Mouse (Mus musculus) adrenal gland, postnatal 10 days (tissue): ENCODE data around the gene Hsf3. TPM values are rescaled to one million over a fixed set of nuclear protein-coding genes. Genes with fewer than 3 reads are reported as not detected.
"Not testable (repeated sequence)": the region's sequence is repeated elsewhere in the genome, so short reads cannot be mapped to it uniquely, and the experiment has no call there.

Experiments used
- DNase-seq: peaks from one replicate; pipeline ENCODE4 v3.0.0; 2021; ENCODE audit warnings: mixed read lengths
- long read RNA-seq, 2 experiments: library from polyadenylated mRNA; stranded (forward); transcript quantifications; one replicate each; pipeline ENCODE4 v2.0.0; 2021
- total RNA-seq, 2 experiments: library from RNA; stranded (reverse); gene quantifications; 2 replicates each; pipeline ENCODE4 v1.2.3; 2021

Hsf3 gene
- under 1 TPM; 0.30 to 0.33 TPM for total RNA-seq
- long read RNA-seq, experiment 1, result 0 reads
- long read RNA-seq, experiment 2, result 0 reads

- peak; percentile 38 for DNase-seq
These were observed at the start of gene Hsf3 for GRCm38 (mm10) chrX:96456201-96456963. Hsf3 (minus strand) TSS chrX:96456294.

GRCm38 (mm10) chrX:96501580-96501979, 45.5 kb upstream of the Hsf3 start:
- DNase-seq, result peak; percentile 3

DNA sequence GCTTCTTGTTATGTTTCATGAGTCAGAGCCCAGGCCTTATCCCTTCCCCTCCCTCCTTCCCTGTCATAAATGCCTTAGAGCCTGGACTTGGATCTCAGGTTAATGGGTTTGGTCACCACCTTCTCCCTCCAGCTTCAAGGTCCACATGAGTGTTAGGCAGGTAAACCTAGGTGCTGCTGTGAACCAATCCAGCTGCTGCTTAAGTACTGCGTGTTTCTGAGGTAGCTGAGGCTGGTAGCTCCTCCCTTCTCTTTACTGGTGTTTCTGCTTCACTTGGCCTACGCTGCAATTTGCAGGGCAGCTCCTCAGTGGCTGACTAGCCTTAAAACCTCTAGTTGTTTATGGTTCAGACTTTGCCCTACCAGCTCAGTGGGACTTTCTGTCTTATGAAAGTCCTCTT, 945 bp downstream of the Hsf3 start, which contains the start of gene Heph:
Gene Heph, plus strand, starts transcription at position 211 of the 400 bp plus-strand sequence.
- DNase-seq, result no peak

DNA sequence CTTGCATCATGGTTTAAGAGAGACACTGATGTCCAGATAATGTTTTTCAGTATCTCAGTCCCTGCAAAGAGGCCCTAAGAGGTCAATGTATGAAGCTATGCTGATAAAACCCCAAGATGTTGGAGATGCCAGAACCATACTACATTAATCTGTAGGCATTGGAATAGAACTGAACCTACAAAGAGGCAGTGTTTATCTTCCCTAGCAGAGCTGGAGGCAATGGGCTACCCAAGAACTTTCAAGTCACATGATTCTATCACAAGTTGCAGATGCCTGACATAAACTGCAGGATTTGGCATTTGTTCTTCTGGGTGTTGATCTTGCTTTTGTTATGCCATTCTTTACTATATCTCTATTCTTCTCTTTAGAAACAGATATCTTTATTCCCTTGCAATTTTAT, 36.7 kb downstream of the Hsf3 start:
- no peak for DNase-seq

DNA sequence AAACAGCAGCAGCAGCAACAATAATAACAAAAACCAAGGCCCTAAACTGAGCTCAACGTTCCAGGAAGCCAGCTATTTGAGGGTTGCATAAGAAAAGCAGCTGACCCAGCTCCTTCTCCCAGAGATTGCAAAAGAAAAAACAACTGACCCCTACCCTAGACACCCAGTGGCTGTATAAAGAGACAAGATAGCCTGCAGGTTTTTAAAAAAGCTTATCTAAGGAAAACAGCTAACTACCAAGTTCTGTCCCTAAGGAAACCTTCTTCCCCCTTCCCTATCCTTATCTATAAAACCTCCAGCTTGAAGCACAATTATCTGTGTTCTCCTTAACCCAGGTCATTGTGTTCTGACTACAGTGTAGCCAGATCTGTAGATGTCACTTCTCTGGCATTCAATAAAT, 38.4 kb downstream of the Hsf3 start:
- no peak for DNase-seq

DNA sequence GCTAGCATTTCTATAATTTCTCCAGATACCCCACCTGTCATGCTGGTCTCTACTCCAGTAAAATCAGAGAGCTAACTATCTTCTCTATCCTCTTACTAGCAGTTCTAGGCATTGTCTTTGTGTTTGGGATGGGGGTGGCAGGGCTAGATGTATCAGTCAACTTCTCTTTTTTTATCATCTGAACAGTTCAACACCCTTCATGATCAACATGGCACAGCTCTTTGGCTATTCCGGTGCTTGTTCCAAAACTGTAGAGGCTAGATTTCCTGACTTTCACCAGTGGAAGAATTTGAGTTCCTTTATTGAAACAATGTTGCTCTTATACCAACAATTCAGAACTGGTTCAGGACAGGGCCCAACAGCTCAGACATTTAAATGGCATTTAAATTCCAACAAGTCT, 39.1 kb downstream of the Hsf3 start:
- DNase-seq, result no peak

DNA sequence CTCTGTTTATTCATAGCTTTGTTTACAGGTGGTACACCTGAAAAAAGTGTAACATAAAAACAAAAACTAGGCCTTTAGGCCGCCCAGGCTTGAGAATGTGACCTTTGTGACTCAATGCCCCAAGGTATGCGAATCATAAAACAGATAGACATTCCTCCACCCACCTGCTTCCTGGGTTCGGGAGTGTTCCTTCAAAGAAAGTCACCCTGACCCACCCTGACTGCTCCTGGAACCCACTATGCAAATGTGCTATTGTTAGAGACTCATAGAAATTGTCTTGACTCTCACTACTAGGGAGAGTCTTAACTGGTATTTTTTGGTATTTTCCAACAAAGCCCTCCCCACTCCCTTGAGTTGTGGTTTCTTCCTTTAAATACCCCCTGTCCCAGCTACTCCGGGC, 40.7 kb downstream of the Hsf3 start:
- DNase-seq, result not testable (repeated sequence)

- no peak for DNase-seq
These were observed 117.0 kb downstream of the Hsf3 start for GRCm38 (mm10) chrX:96339108-96339507.

- peak; percentile 6 for DNase-seq
These were observed 126.3 kb downstream of the Hsf3 start for GRCm38 (mm10) chrX:96329764-96330163.

DNA sequence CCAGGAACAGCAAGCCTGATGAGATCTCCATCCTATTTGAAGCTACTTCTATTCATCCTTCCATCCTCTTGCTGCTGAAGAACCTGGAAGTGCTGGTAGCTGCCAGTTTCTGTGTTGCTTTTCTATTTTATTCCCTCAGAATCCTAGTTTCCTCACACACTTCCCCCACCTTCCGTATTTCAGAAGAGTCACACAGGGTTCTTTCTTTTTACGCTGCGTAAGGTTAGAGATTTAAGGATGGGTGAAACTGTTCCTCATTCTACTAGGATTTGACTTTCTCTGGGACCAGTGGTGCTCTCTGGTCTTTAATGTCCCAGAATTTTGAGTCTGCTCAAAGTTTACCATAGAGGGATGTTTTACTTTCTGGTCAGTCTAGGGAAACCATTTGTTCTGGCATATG, 162.8 kb downstream of the Hsf3 start, which contains the start of gene Vsig4:
Gene Vsig4, minus strand, starts transcription at position 101 of the 400 bp plus-strand sequence.
- DNase-seq, result no peak

DNA sequence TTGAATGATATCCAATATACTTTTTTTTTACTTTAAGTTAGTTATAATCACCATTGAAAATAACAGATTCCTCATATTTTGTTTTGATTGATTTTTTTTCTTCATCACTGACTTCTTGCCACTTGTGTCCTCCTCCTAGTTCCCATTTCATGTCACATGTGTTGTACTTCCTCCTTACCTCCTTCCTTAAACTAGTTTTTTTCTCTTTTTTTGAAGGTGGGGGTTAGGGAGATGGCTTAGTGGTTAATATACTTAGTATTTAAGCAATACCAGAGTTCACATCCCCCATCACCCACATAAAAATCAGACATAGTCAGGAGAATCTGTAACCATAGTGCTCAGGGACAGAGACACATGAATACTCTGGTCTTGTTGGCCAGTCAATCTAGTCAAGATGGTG, 199.6 kb downstream of the Hsf3 start:
- DNase-seq, result no peak

Other genes with a start within 250 kb of the Hsf3 start
- gene Vsig4, start 162.9 kb downstream of the Hsf3 start, total RNA-seq, result 1 to 10 TPM; 2.8 to 8.4 TPM
- gene Heph, start 935 bp downstream of the Hsf3 start, total RNA-seq, result 10 to 100 TPM; 14.9 to 15.8 TPM